Mouse (Mus musculus): Measurements from ENCODE around the gene Kcp. TPM values are rescaled to one million over a fixed set of nuclear protein-coding genes. Genes with fewer than 3 reads are reported as not detected.

Kcp gene
- total and polyA plus RNA-seq, 3 experiments, result 0.51 to 0.64 TPM; not detected in 1

DNA sequence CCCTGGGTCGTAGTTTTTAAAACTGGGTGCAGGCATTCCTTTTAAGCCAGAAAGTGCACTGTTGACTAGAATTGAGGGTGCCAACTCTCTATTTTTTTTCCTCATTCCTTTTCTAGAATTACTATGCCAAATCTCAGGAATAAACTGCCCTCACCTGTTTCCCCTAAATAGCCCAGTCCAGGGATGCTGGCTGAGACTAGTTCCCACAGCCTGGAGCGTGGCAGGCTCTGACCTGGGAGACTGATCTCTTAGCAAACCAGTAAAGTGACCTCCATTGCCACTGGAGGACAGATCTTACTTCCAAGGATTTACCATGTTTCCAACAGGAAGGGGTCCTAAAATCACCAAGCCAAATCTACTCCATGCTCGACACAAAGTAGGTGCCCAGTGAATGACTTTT is 38.9 kb downstream of the Kcp start:
- in situ Hi-C loops (cut with MboI; ENCODE audit: low pct_ligation_motif_present, low pct_unique_long_range_greater_than_20kb, low sequenced_read_pairs), result no loop called here
- no peak overlapping the region for H3K27ac ChIP-seq (ENCODE audit: insufficient read depth, low read depth)
- DNase-seq (ENCODE audit: extremely low read depth), result no peak
- H3K4me3 ChIP-seq (replicated peaks in 1 of 3; ENCODE audit: low read depth in 2 of 3, low read length in 2 of 3, poor library complexity in 1 of 3), result peak overlapping the region; percentile 73 to 97 (median 87)
- H3K27me3 ChIP-seq (replicated peaks), result no peaks in the 10 kb centered on the region
- H3K9ac ChIP-seq (ENCODE audit: insufficient read depth, low read depth), result peak overlapping the region; percentile 81
- dilution Hi-C loops (cut with MboI; ENCODE audit: extremely low pct_ligation_motif_present, extremely low pct_unique_long_range_greater_than_20kb, low sequenced_read_pairs), result no loop called here
- H3K9me3 ChIP-seq (replicated peaks; ENCODE audit: low read length), result no peaks in the 10 kb centered on the region
- peaks cover 25 to 47% of the 10 kb centered on the region in 2 experiments for H3K36me3 ChIP-seq (replicated peaks in 1 of 2; ENCODE audit: control insufficient read depth in 1 of 2, insufficient read depth in 1 of 2, low read length in 1 of 2)
- H3K79me2 ChIP-seq (replicated peaks; ENCODE audit: control insufficient read depth, extremely low read depth, insufficient read depth, poor library complexity, severe bottlenecking), result peaks cover 20% of the 10 kb centered on the region
- TF ChIP-seq NRF1 (IDR thresholded peaks at IDR 0.05; ENCODE audit: low read depth, low read length) (no peak), ETS1 (conservative IDR thresholded peaks at IDR 0.05; ENCODE audit: low read depth, low read length) (no peak), MXI1 (IDR thresholded peaks at IDR 0.05; ENCODE audit: low read depth, low read length) (no peak), SMC3 (IDR thresholded peaks at IDR 0.05; ENCODE audit: low read depth, low read length) (no peak), POLR2AphosphoS2 (IDR thresholded peaks at IDR 0.05; ENCODE audit: low read depth, low read length) (no peak), BHLHE40 (IDR thresholded peaks at IDR 0.05; ENCODE audit: low read depth, low read length) (no peak), JUN (IDR thresholded peaks at IDR 0.05; ENCODE audit: insufficient read depth, low read depth, low read length) (no peak), IRF4 (IDR thresholded peaks at IDR 0.05; ENCODE audit: low read depth, low read length) (no peak), TBP (conservative IDR thresholded peaks at IDR 0.05; ENCODE audit: low read depth, low read length) (no peak), HCFC1 (IDR thresholded peaks at IDR 0.05; ENCODE audit: low read depth, low read length) (no peak), USF1 (IDR thresholded peaks at IDR 0.05; ENCODE audit: low read depth, low read length) (no peak), PAX5 (IDR thresholded peaks at IDR 0.05; ENCODE audit: low read length) (no peak), CHD1 (IDR thresholded peaks at IDR 0.05; ENCODE audit: low read depth, low read length) (no peak), CHD2 (IDR thresholded peaks at IDR 0.05; ENCODE audit: low read length) (no peak), CTCF (conservative IDR thresholded peaks at IDR 0.05 in 1 of 2, IDR thresholded peaks at IDR 0.05 in 1 of 2; ENCODE audit: low read depth in 2 of 2, low read length in 2 of 2) (no peak), RCOR1 (conservative IDR thresholded peaks at IDR 0.05; ENCODE audit: low read depth, low read length) (no peak), ZC3H11A (IDR thresholded peaks at IDR 0.05; ENCODE audit: low read depth, low read length) (no peak), MAZ (IDR thresholded peaks at IDR 0.05; ENCODE audit: low read depth, low read length) (no peak), MYC (IDR thresholded peaks at IDR 0.05; ENCODE audit: low read depth, low read length) (no peak)
- peaks cover 4 to 7% of the 10 kb centered on the region in 2 experiments for H3K4me1 ChIP-seq (ENCODE audit: control insufficient read depth in 1 of 2, insufficient read depth in 2 of 2)
- H3K4me2 ChIP-seq (ENCODE audit: insufficient read depth, low read depth, poor library complexity, severe bottlenecking), result peak overlapping the region; percentile 92

DNA sequence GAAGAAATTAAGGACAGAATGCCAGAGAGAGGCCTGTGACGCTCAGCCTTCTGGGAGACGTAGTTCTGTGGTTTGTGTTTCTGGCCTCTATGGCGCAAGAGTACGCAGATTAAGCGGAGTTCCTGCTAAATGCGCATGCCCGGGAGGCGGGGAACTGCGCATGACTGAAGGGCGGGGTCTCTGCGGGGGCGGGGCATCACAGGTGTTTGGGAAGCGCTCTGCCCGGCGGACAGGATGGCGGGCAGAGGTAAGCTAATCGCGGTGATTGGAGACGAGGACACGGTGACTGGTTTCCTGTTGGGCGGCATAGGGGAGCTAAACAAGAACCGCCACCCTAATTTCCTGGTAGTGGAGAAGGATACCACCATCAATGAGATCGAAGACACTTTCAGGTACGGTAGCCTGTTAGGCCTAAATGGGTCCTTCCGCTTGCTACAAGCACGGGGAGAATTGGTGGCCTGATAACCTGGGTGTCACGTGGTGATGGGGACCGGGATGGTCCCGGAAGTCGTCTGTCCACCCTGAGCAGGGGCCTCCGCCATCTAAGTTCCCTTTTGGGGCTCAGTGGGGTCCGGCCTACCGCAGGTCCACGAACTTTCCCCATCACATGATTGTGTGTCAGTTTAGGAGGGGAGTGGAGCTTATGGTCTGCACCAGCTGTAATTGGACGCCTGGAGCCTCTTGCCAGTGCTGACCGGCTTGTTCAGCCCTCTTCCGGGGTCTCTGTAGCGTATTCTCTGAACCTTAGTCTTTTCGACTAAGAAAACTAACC is 40.0 kb downstream of the Kcp start, which contains the start of gene Atp6v1f:
Atp6v1f (plus strand) TSS at position 136 of the 772 bp plus-strand sequence.
- peak within 1 kb of the TSS; percentile 81 for H3K9ac ChIP-seq (ENCODE audit: insufficient read depth, low read depth)
- dilution Hi-C loops (cut with MboI; ENCODE audit: extremely low pct_ligation_motif_present, extremely low pct_unique_long_range_greater_than_20kb, low sequenced_read_pairs), result no loop called here
- peak within 1 kb of the TSS; percentile 92 for H3K4me2 ChIP-seq (ENCODE audit: insufficient read depth, low read depth, poor library complexity, severe bottlenecking)
- no peaks in the 10 kb centered on the region for H3K27me3 ChIP-seq (replicated peaks)
- H3K4me3 ChIP-seq (replicated peaks in 1 of 3; ENCODE audit: low read depth in 2 of 3, low read length in 2 of 3, poor library complexity in 1 of 3), result peak within 1 kb of the TSS; percentile 73 to 97 (median 87)
- H3K79me2 ChIP-seq (replicated peaks; ENCODE audit: control insufficient read depth, extremely low read depth, insufficient read depth, poor library complexity, severe bottlenecking), result peaks cover 20% of the 10 kb centered on the region
- peaks cover 25 to 37% of the 10 kb centered on the region in 2 experiments for H3K36me3 ChIP-seq (replicated peaks in 1 of 2; ENCODE audit: control insufficient read depth in 1 of 2, insufficient read depth in 1 of 2, low read length in 1 of 2)
- peaks cover 4 to 7% of the 10 kb centered on the region in 2 experiments for H3K4me1 ChIP-seq (ENCODE audit: control insufficient read depth in 1 of 2, insufficient read depth in 2 of 2)
- H3K27ac ChIP-seq (ENCODE audit: insufficient read depth, low read depth), result peak within 1 kb of the TSS; percentile 70
- in situ Hi-C loops (cut with MboI; ENCODE audit: low pct_ligation_motif_present, low pct_unique_long_range_greater_than_20kb, low sequenced_read_pairs), result no loop called here
- DNase-seq (ENCODE audit: extremely low read depth), result peak; percentile 97
- no peaks in the 10 kb centered on the region for H3K9me3 ChIP-seq (replicated peaks; ENCODE audit: low read length)
- TF ChIP-seq CHD2 (IDR thresholded peaks at IDR 0.05; ENCODE audit: low read length), result no peak
- TF ChIP-seq POLR2AphosphoS2 (IDR thresholded peaks at IDR 0.05; ENCODE audit: low read depth, low read length), result no peak
- 0 out of 2 replicates have a peak, but pooled peaks have one; percentile 33 for TF ChIP-seq ETS1 (conservative IDR thresholded peaks at IDR 0.05; ENCODE audit: low read depth, low read length)
- peak; percentile 82; the same call in 1 of the 2 replicates for TF ChIP-seq KAT2A (IDR thresholded peaks at IDR 0.05; ENCODE audit: insufficient replicate concordance, low read length)
- peak; percentile 88 for TF ChIP-seq MXI1 (IDR thresholded peaks at IDR 0.05; ENCODE audit: low read depth, low read length)
- TF ChIP-seq MAZ (IDR thresholded peaks at IDR 0.05; ENCODE audit: low read depth, low read length), result no peak; the same call in 1 of the 2 replicates
- TF ChIP-seq NELFE (IDR thresholded peaks at IDR 0.05; ENCODE audit: low read depth, low read length), result peak; percentile 64
- peak; percentile 75 for TF ChIP-seq POLR2A (IDR thresholded peaks at IDR 0.05; ENCODE audit: low read depth, low read length)
- TF ChIP-seq EP300 (IDR thresholded peaks at IDR 0.05; ENCODE audit: low read length), result no peak
- no peak for TF ChIP-seq ZNF384 (IDR thresholded peaks at IDR 0.05; ENCODE audit: low read depth, low read length)
- TF ChIP-seq TBP (conservative IDR thresholded peaks at IDR 0.05; ENCODE audit: low read depth, low read length), result peak; percentile 58; the same call in 1 of the 2 replicates
- peak; percentile 95 for TF ChIP-seq MAX (IDR thresholded peaks at IDR 0.05; ENCODE audit: low read length)
- peak; percentile 91 for TF ChIP-seq USF1 (IDR thresholded peaks at IDR 0.05; ENCODE audit: low read depth, low read length)
- TF ChIP-seq MEF2A (IDR thresholded peaks at IDR 0.05; ENCODE audit: borderline replicate concordance, low read depth, low read length), result peak; percentile 34; the same call in 1 of the 2 replicates
- peak; percentile 95 for TF ChIP-seq MYC (IDR thresholded peaks at IDR 0.05; ENCODE audit: low read depth, low read length)
- TF ChIP-seq HCFC1 (IDR thresholded peaks at IDR 0.05; ENCODE audit: low read depth, low read length), result peak; percentile 93
- TF ChIP-seq ZMIZ1 (IDR thresholded peaks at IDR 0.05; ENCODE audit: low read depth, low read length), result peak; percentile 64; the same call in 1 of the 2 replicates
- TF ChIP-seq ZC3H11A (IDR thresholded peaks at IDR 0.05; ENCODE audit: low read depth, low read length), result no peak
- peak; percentile 76 for TF ChIP-seq TCF12 (IDR thresholded peaks at IDR 0.05; ENCODE audit: low read depth, low read length)
- TF ChIP-seq UBTF (IDR thresholded peaks at IDR 0.05; ENCODE audit: low read depth, low read length), result no peak
- no peak for TF ChIP-seq JUN (IDR thresholded peaks at IDR 0.05; ENCODE audit: insufficient read depth, low read depth, low read length)

Data from CH12.LX (cell line).